Mouse (Mus musculus) forebrain, embryonic 10.5 days (tissue): ENCODE results near the gene Snx29. TPM values are rescaled to one million over a fixed set of nuclear protein-coding genes. Genes with fewer than 3 reads are reported as not detected.

ENCODE experiments used
- DNase-seq: peaks from one replicate; pipeline ENCODE4 v3.0.0-alpha.2; 2017; ENCODE audit warnings: low spot score; ENCODE audit errors: extremely low spot score
- H3K27ac ChIP-seq: fragments of 300-500 bp; sonication (generic); 2 replicates; pipeline ENCODE4 v1.5.1; 2016; ENCODE audit warnings: mild to moderate bottlenecking
- H3K27me3 ChIP-seq: fragments of 300-500 bp; sonication (generic); 2 replicates; pipeline ENCODE4 v1.6.1; 2016; ENCODE audit warnings: mild to moderate bottlenecking; ENCODE audit not compliant: poor library complexity, severe bottlenecking
- H3K36me3 ChIP-seq: fragments of 300-500 bp; sonication (generic); replicated peaks from 2 replicates; pipeline ENCODE4 v1.6.1; 2016; ENCODE audit warnings: mild to moderate bottlenecking, moderate library complexity
- H3K4me1 ChIP-seq: fragments of 300-500 bp; sonication (generic); 2 replicates; pipeline ENCODE4 v1.6.1; 2016
- H3K4me3 ChIP-seq: fragments of 300-500 bp; sonication (generic); 2 replicates; pipeline ENCODE4 v1.5.1; 2016; ENCODE audit warnings: mild to moderate bottlenecking, moderate library complexity
- H3K9me3 ChIP-seq: fragments of 300-500 bp; sonication (generic); 2 replicates; pipeline ENCODE4 v1.6.1; 2016; ENCODE audit warnings: mild to moderate bottlenecking, moderate library complexity
- WGBS: fragments of 180-500 bp; shearing (Covaris S2); methylation state at CpG from one replicate; pipeline ENCODE4 v1.1.7; 2016; 5-methylcytosine and 5-hydroxymethylcytosine counted together
- polyA plus RNA-seq: library from polyadenylated mRNA; unstranded; fragments of >200 nt; fragmentation: Nextera tagmentation; extraction: Ambion mirVana; gene quantifications from 2 replicates; pipeline ENCODE4 v1.2.1, GENCODE M21; 2016

Gene Snx29
- polyA plus RNA-seq, 1 experiment from 2014 or later: 9.8 TPM

DNA sequence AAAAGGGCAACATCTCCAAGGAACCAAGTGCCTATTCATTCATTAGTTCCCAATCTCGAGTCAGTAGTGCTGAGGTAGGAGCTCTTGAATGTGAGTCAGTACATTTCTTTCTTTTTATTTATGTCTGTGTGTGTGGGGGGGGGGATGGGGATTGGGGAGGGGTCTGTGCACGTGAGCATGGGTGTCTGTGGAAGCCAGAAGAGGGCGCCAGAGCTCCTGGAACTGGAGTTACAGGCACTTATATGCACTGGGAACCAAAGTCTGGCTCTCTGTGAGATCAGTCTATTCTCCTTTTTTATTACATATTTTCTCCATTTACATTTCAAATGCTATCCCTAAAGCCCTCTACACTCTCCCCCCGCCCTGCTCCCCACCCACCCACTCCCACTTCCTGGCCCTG, 461.6 kb downstream of the Snx29 start:
- Histone ChIP-seq H3K27ac (no peak overlapping the region), H3K4me1 (no peaks in the 10 kb centered on the region), H3K36me3 (no peaks in the 10 kb centered on the region), H3K4me3 (no peak overlapping the region), H3K27me3 (no peaks in the 10 kb centered on the region), H3K9me3 (no peaks in the 10 kb centered on the region)
- DNase-seq: no peak
- WGBS: 73% methylated on average over 4 of the region's 4 CpGs

DNA sequence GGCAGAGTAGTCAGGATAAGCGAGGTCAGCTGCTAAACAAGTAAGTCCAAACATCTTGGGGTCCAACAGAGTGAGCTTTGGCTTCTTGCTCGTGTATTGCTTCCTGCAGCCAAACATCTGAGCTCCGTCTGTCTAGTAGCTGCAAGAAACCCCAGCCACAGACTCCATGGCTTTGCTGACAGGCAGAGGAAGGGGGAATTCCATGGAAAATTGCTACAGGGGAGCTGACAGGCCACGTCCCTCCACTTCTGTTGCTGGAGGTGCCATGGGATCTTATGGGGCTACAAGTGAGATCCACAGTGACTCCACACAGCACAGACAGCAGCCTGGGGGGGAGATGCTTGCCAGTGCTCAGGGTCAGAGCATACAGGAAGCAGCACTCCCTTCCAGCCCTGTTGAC, 463.1 kb downstream of the Snx29 start:
- 82% methylated on average over 4 of the region's 4 CpGs for WGBS
- no peaks in the 10 kb centered on the region for H3K4me1 ChIP-seq
- no peaks in the 10 kb centered on the region for H3K27me3 ChIP-seq
- no peak overlapping the region for H3K4me3 ChIP-seq
- no peaks in the 10 kb centered on the region for H3K9me3 ChIP-seq
- H3K36me3 ChIP-seq: no peaks in the 10 kb centered on the region
- no peak overlapping the region for H3K27ac ChIP-seq
- no peak for DNase-seq

GRCm38 (mm10) chr16:11790476-11790875, 467.8 kb downstream of the Snx29 start:
- no peaks in the 10 kb centered on the region; the same call in 1 of the 2 replicates for H3K9me3 ChIP-seq
- H3K4me1 ChIP-seq: peaks cover 15% of the 10 kb centered on the region
- DNase-seq: no peak
- no peak overlapping the region for H3K4me3 ChIP-seq
- 96% methylated on average over 3 of the region's 3 CpGs for WGBS
- H3K27ac ChIP-seq: no peak overlapping the region
- H3K27me3 ChIP-seq: no peaks in the 10 kb centered on the region
- no peaks in the 10 kb centered on the region for H3K36me3 ChIP-seq

- H3K4me1 ChIP-seq: peaks cover 15% of the 10 kb centered on the region
- no peak for DNase-seq
- WGBS: 19% methylated on average over 2 of the region's 2 CpGs
These were observed 470.7 kb downstream of the Snx29 start for GRCm38 (mm10) chr16:11793391-11793790.

GRCm38 (mm10) chr16:11794628-11795027, 471.9 kb downstream of the Snx29 start:
- no peak overlapping the region for H3K4me3 ChIP-seq
- H3K27me3 ChIP-seq: no peaks in the 10 kb centered on the region
- H3K36me3 ChIP-seq: no peaks in the 10 kb centered on the region
- H3K9me3 ChIP-seq: no peaks in the 10 kb centered on the region; the same call in 1 of the 2 replicates
- no peak overlapping the region for H3K27ac ChIP-seq
- H3K4me1 ChIP-seq: peaks cover 15% of the 10 kb centered on the region
- WGBS: 69% methylated on average over 4 of the region's 4 CpGs
- DNase-seq: no peak

More at GRCm38 (mm10) chr16:11793391-11793790, 470.7 kb downstream of the Snx29 start:
- Histone ChIP-seq H3K27ac (no peak overlapping the region), H3K9me3 (no peaks in the 10 kb centered on the region; the same call in 1 of the 2 replicates), H3K36me3 (no peaks in the 10 kb centered on the region), H3K27me3 (no peaks in the 10 kb centered on the region), H3K4me3 (no peak overlapping the region)

DNA sequence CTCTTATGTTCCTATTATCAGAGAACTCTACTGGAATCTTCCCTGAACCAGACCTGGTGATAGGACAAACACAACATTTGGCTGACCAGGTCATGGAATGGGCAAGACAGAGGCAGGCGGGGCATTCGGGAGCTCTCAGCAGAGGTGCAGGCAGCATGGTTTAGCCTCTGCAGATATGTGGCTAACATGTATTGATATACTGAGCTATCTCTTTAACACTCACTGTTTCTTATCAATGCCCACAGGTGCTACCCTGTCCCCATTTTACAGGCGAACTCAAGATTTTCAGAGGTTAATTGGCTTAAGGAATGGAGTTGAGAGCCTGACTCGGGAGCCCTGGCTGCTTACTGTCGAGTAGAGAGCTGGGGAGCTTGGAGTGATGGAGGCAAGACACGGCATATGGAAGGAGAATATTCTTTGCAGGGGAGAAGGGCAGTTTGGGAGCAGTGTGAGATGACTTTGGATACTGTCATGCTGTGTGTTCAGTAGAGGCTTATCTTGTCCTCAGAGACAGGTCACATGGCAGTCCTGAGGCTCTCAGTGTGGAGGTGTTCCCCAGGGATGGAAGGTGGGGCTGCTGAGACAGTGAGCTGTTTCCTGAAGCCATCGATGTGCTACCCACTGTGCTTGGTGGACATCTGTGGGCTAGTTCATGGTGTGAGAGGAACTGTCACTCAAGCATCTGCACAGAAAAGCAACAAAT, 473.2 kb downstream of the Snx29 start:
- no peaks in the 10 kb centered on the region for H3K36me3 ChIP-seq
- WGBS: 83% methylated on average over 7 of the region's 7 CpGs
- H3K27me3 ChIP-seq: no peaks in the 10 kb centered on the region
- H3K9me3 ChIP-seq: no peaks in the 10 kb centered on the region; the same call in 1 of the 2 replicates
- no peak overlapping the region for H3K4me3 ChIP-seq
- H3K27ac ChIP-seq: no peak overlapping the region
- peaks cover 15% of the 10 kb centered on the region for H3K4me1 ChIP-seq
- DNase-seq: no peak

DNA sequence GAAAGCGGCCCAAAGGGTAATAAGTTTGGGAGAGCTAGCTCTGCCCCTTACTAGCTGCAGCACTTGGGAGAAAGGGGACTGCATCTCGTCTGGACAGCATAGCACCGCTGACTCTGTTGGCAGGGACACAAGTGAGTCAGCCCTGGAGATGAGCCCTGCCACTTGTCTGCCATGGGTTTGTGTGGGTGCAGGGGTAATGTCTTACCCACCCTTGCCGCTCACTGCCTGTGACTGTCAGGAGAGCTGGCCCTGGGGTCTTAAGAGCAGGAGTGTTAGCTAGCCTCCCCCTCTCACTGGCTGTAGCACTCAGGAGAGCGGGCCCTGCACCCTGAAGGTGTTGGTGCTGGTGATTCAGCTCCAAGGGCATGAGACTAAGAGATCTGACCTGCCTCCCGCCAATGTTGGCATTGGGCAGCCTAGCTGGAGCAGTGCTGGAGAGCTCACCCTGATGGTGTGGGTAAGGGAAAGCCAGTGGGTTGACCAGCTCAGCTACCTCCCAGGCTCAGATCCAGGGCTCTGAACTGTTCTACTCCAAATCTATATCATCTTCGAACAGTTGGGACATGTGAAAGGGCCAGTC, 479.3 kb downstream of the Snx29 start:
- DNase-seq: no peak
- Histone ChIP-seq H3K9me3 (no peaks in the 10 kb centered on the region), H3K36me3 (no peaks in the 10 kb centered on the region), H3K4me3 (no peak overlapping the region), H3K4me1 (no peaks in the 10 kb centered on the region), H3K27ac (no peak overlapping the region), H3K27me3 (no peaks in the 10 kb centered on the region)
- WGBS: 90% methylated on average over 7 of the region's 7 CpGs

Other genes starting within 250 kb of the Snx29 start
- 24.0 and 25.1 TPM in 2 replicates for gene Txndc11, start 188.3 kb upstream of the Snx29 start, polyA plus RNA-seq
- gene Zc3h7a, start 146.5 kb upstream of the Snx29 start, polyA plus RNA-seq: 65.1 and 72.4 TPM in 2 replicates
- gene Rsl1d1, start 119.6 kb upstream of the Snx29 start, polyA plus RNA-seq: 308 and 310 TPM in 2 replicates
- gene Gspt1, start 68.6 kb upstream of the Snx29 start, polyA plus RNA-seq: 93.2 and 98.4 TPM in 2 replicates
- not detected in 2 replicates for gene Tnfrsf17, start 9.1 kb upstream of the Snx29 start, polyA plus RNA-seq